Comparison of ENCODE assay signal across 8 mouse cellular contexts in genomic region chr4:107923145-107923802, GRCm38 (mm10). TPM values are rescaled to one million over a fixed set of nuclear protein-coding genes. Genes with fewer than 3 reads are reported as not detected.
DNase-seq lines count a peak whose midpoint lies in the region; ATAC-seq and TF ChIP-seq lines count a peak whose summit lies in the region.

Gene Cpt2 (minus strand): TSS chr4:107923610.

- H3K9me3 ChIP-seq in embryonic facial prominence, embryonic 14.5 days (ENCODE audit: control insufficient read depth, low read length): no peaks in the 10 kb centered on the region
- H3K9me3 ChIP-seq in limb, embryonic 14.5 days (ENCODE audit: control insufficient read depth, low read length): no peaks in the 10 kb centered on the region
- H3K9me3 ChIP-seq in midbrain, postnatal 0 days (ENCODE audit: low read length): no peaks in the 10 kb centered on the region

- H3K4me3 ChIP-seq in embryonic facial prominence, embryonic 14.5 days (ENCODE audit: low read depth, low read length): peak within 1 kb of the TSS; percentile 62
- peak within 1 kb of the TSS; percentile 77 for H3K4me3 ChIP-seq in limb, embryonic 14.5 days (replicated peaks; ENCODE audit: low read length)
- H3K4me3 ChIP-seq in midbrain, postnatal 0 days (ENCODE audit: low read depth, low read length): peak within 1 kb of the TSS; percentile 65

- peak; percentile 47 for TF ChIP-seq CTCF in midbrain, postnatal 0 days (IDR thresholded peaks at IDR 0.05)

- DNase-seq in 3134 (ENCODE audit: extremely low read depth, insufficient read length, low spot score): peak; percentile 97
- peak; percentile 97 for DNase-seq in adrenal gland, postnatal 36 days
- peak; percentile 97 for DNase-seq in embryonic facial prominence, embryonic 14.5 days (ENCODE audit: low spot score)
- DNase-seq in heart, adult 8-10 months (ENCODE audit: low spot score): peak; percentile 94
- DNase-seq in kidney, adult 9 months: peak; percentile 98
- DNase-seq in limb, embryonic 14.5 days (ENCODE audit: low spot score): peak; percentile 93
- peak; percentile 92 for DNase-seq in midbrain, postnatal 0 days (ENCODE audit: low spot score)
- DNase-seq in spleen, postnatal 14 days (ENCODE audit: low spot score in 2 of 2): peak; percentile 90 to 93

- TF ChIP-seq POLR2A in limb, embryonic 14.5 days (IDR thresholded peaks at IDR 0.05; ENCODE audit: borderline replicate concordance, extremely low read depth, insufficient read depth, insufficient read length): peak; percentile 59; the same call in 1 of the 2 replicates

- peak within 1 kb of the TSS; percentile 72 for H3K27ac ChIP-seq in embryonic facial prominence, embryonic 14.5 days (replicated peaks; ENCODE audit: low read depth, low read length)
- peak within 1 kb of the TSS; percentile 10 for H3K27ac ChIP-seq in limb, embryonic 14.5 days (replicated peaks; ENCODE audit: low read depth, low read length)
- H3K27ac ChIP-seq in midbrain, postnatal 0 days (ENCODE audit: low read depth, low read length): 0 out of 2 replicates have a peak within 1 kb of the TSS, but pooled peaks have one; percentile 57

- 0 out of 2 replicates have a peak, but pooled peaks cover 7% of the 10 kb centered on the region for H3K36me3 ChIP-seq in embryonic facial prominence, embryonic 14.5 days (ENCODE audit: control insufficient read depth, insufficient read depth, low read length)
- H3K36me3 ChIP-seq in limb, embryonic 14.5 days (ENCODE audit: control insufficient read depth, insufficient read depth, low read length): no peaks in the 10 kb centered on the region
- no peaks in the 10 kb centered on the region for H3K36me3 ChIP-seq in midbrain, postnatal 0 days (ENCODE audit: insufficient read depth, low read length)

- H3K9ac ChIP-seq in embryonic facial prominence, embryonic 14.5 days (ENCODE audit: low read depth, low read length): peak within 1 kb of the TSS; percentile 80
- H3K9ac ChIP-seq in limb, embryonic 14.5 days (ENCODE audit: low read depth, low read length, severe bottlenecking): peak within 1 kb of the TSS; percentile 82
- H3K9ac ChIP-seq in midbrain, postnatal 0 days (replicated peaks; ENCODE audit: low read length, poor library complexity, severe bottlenecking): peak within 1 kb of the TSS; percentile 70

- H3K4me1 ChIP-seq in embryonic facial prominence, embryonic 14.5 days (ENCODE audit: control insufficient read depth, insufficient read depth, low read length): peaks cover 15% of the 10 kb centered on the region
- H3K4me1 ChIP-seq in limb, embryonic 14.5 days (ENCODE audit: control insufficient read depth, insufficient read depth, low read length): peaks cover 8% of the 10 kb centered on the region; the same call in 1 of the 2 replicates
- no peaks in the 10 kb centered on the region for H3K4me1 ChIP-seq in midbrain, postnatal 0 days (ENCODE audit: insufficient read depth, low read length)

- no peaks in the 10 kb centered on the region for H3K27me3 ChIP-seq in embryonic facial prominence, embryonic 14.5 days (replicated peaks; ENCODE audit: control insufficient read depth, insufficient read depth, low read length)
- H3K27me3 ChIP-seq in limb, embryonic 14.5 days (ENCODE audit: control insufficient read depth, insufficient read depth, low read length): no peaks in the 10 kb centered on the region
- H3K27me3 ChIP-seq in midbrain, postnatal 0 days (ENCODE audit: insufficient read depth, low read length): no peaks in the 10 kb centered on the region

- ATAC-seq in embryonic facial prominence, embryonic 14.5 days (ENCODE audit: low read depth): peak; percentile 94
- peak; percentile 95 for ATAC-seq in limb, embryonic 14.5 days (ENCODE audit: low FRiP score, low read depth)
- peak; percentile 88 for ATAC-seq in midbrain, postnatal 0 days (ENCODE audit: low FRiP score)

- H3K4me2 ChIP-seq in embryonic facial prominence, embryonic 14.5 days (ENCODE audit: low read depth, low read length): peak within 1 kb of the TSS; percentile 60
- peak within 1 kb of the TSS; percentile 68 for H3K4me2 ChIP-seq in limb, embryonic 14.5 days (replicated peaks; ENCODE audit: low read depth, low read length, severe bottlenecking)
- H3K4me2 ChIP-seq in midbrain, postnatal 0 days (ENCODE audit: low read depth, low read length, poor library complexity, severe bottlenecking): peak within 1 kb of the TSS; percentile 65

- WGBS in embryonic facial prominence, embryonic 14.5 days: 1% methylated on average over 33 of the region's 38 CpGs
- WGBS in limb, embryonic 14.5 days: 2% methylated on average over 23 of the region's 38 CpGs
- 1% methylated on average over 38 of the region's 38 CpGs for WGBS in midbrain, postnatal 0 days

RNA-seq across cellular contexts. Expression of gene Cpt2, which starts in this region (rescaled TPM):
- total RNA-seq in adrenal gland, postnatal 36 days (2021): 100 to 1,000 TPM; 146 to 208 TPM
- polyA plus RNA-seq in embryonic facial prominence, embryonic 14.5 days (2014; fragmentation: Nextera tagmentation; extraction: Ambion mirVana): 32.4 and 36.3 TPM in 2 replicates
- 100 to 1,000 TPM; 273 to 347 (median 313) TPM for total RNA-seq in heart, adult 8-10 months (2022)
- 25.4 and 29.2 TPM in 2 replicates for polyA plus RNA-seq in limb, embryonic 14.5 days (2012; rRNA removed)
- 27.5 and 32.7 TPM in 2 replicates for polyA plus RNA-seq in limb, embryonic 14.5 days (2014; fragmentation: Nextera tagmentation; extraction: Ambion mirVana)
- total RNA-seq in midbrain, postnatal 0 days (2014; rRNA removed): 9.3 and 12.3 TPM in 2 replicates
- 10.2 and 12.1 TPM in 2 replicates for polyA plus RNA-seq in midbrain, postnatal 0 days (2015; fragmentation: Nextera tagmentation; extraction: Ambion mirVana)

Comparison
In these comparisons a context has a peak if more than half of its experiments do, and no peak if none do; other contexts are left out.
1. Peak in every context shown above with its lines: DNase-seq, ATAC-seq, H3K4me3 ChIP-seq and H3K27ac ChIP-seq.
2. RNA of gene Cpt2 (total RNA-seq): 273 to 347 TPM in heart, adult 8-10 months and 146 to 208 TPM in adrenal gland, postnatal 36 days; 9.3 to 12.3 TPM in midbrain, postnatal 0 days; every median in the first group is over 10 times any median in the second.
3. H3K27ac ChIP-seq: peak in every context shown above with its lines; median percentile 72 in embryonic facial prominence, embryonic 14.5 days; 57 in midbrain, postnatal 0 days; 10 in limb, embryonic 14.5 days.